Mouse (Mus musculus) testis, adult 2 months (tissue): ENCODE data around the gene Fam20a. TPM values are rescaled to one million over a fixed set of nuclear protein-coding genes. Genes with fewer than 3 reads are reported as not detected.
"Not testable (repeated sequence)": the region's sequence is repeated elsewhere in the genome, so short reads cannot be mapped to it uniquely, and the experiment has no call there.

Experiments
- H3K27ac ChIP-seq: fragments of 200-500 bp; 2 replicates; pipeline ENCODE4 v1.5.1; 2012; ENCODE audit warnings: low read depth, low read length; ENCODE audit not compliant: control insufficient read depth, insufficient read depth
- H3K27me3 ChIP-seq: fragments of 200-500 bp; 2 replicates; pipeline ENCODE4 v1.6.1; 2012; ENCODE audit warnings: mild to moderate bottlenecking, low read length, moderate library complexity; ENCODE audit not compliant: control insufficient read depth, insufficient read depth
- H3K36me3 ChIP-seq: fragments of 200-500 bp; 2 replicates; pipeline ENCODE4 v1.6.1; 2012; ENCODE audit warnings: mild to moderate bottlenecking, low read length; ENCODE audit not compliant: control insufficient read depth, insufficient read depth
- H3K4me1 ChIP-seq: fragments of 200-500 bp; 2 replicates; pipeline ENCODE4 v1.6.1; 2012; ENCODE audit warnings: low read length; ENCODE audit not compliant: control insufficient read depth, insufficient read depth
- H3K4me3 ChIP-seq: fragments of 200-500 bp; 2 replicates; pipeline ENCODE4 v1.5.1; 2012; ENCODE audit warnings: low read depth, mild to moderate bottlenecking, low read length, moderate library complexity, mixed read lengths; ENCODE audit not compliant: control insufficient read depth
- CTCF ChIP-seq: fragments of 200-500 bp; IDR thresholded peaks from 2 replicates; pipeline ENCODE4 v1.5.1; 2012; ENCODE audit warnings: low read depth, mild to moderate bottlenecking, inconsistent platforms, low read length, moderate library complexity; ENCODE audit not compliant: control insufficient read depth, insufficient read depth, insufficient replicate concordance
- POLR2A ChIP-seq: fragments of 200-500 bp; IDR thresholded peaks from 2 replicates; pipeline ENCODE4 v1.6.1; 2012; ENCODE audit warnings: low read depth, mild to moderate bottlenecking, inconsistent platforms, low read length, moderate library complexity; ENCODE audit not compliant: control insufficient read depth
- polyA plus RNA-seq: library from polyadenylated mRNA; depleted of rRNA; stranded (reverse); fragments of >200 nt; gene quantifications from 2 replicates; pipeline ENCODE4 v1.2.3, GENCODE M21; 2012

Fam20a gene
- polyA plus RNA-seq, 1 experiment: 99.4 TPM

DNA sequence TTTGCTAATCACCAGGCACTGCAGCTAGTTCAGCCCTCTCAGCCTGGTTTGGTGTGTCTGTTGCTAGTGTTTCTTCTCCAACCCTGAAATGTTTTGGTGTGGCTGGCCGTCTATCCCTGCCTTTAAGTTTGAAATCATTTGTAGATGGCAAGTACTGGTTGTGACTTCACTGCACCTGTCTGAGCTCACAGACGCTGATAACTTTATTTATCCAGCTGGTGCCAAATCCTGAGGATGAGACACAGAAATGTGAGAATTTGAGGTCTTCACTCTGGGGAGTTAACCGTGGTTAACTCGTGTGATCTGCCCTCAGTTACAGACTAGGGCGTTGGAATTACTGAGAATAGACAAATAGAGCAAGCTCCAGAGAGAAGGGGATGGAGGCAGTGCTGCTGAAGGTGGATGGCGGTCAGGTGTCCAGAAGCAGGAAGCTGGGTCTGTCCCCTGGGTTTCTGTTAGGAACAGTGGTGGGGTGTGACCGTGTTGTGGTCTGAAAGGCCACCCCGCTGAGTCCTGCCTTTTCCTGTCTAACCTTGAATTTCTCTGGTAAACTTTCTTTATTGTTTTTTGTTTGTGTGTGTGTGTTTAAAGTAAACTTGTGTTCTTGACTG lies 53.9 kb downstream of the Fam20a start:
- Histone ChIP-seq H3K4me1 (peaks cover 4% of the 10 kb centered on the region), H3K27ac (peak overlapping the region; percentile 33; the same call in 1 of the 2 replicates), H3K27me3 (no peaks in the 10 kb centered on the region), H3K36me3 (peaks cover 5% of the 10 kb centered on the region), H3K4me3 (no peak overlapping the region)
- TF ChIP-seq POLR2A (no peak), CTCF (no peak)

DNA sequence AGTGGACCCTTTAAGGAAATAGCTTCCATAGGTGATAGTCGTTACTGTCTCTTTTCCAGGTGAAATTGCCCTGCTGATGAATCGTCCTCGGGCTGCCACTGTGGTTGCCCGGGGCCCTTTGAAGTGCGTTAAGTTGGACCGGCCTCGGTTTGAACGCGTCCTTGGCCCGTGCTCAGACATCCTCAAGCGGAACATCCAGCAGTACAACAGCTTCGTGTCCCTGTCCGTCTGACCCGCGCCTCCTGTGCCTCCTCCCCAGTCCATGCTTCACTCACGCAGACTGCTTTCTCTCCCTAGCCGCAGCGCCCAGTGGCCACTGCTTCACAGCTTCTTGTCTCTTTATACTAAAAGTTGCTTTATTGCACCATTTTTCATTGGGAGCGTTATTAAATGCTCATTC lies 54.7 kb downstream of the Fam20a start:
- TF ChIP-seq CTCF: no peak
- TF ChIP-seq POLR2A: no peak
- no peaks in the 10 kb centered on the region for H3K27me3 ChIP-seq
- H3K4me3 ChIP-seq: no peak overlapping the region
- H3K27ac ChIP-seq: no peak overlapping the region
- peaks cover 7% of the 10 kb centered on the region for H3K36me3 ChIP-seq
- peaks cover 2% of the 10 kb centered on the region; the same call in 1 of the 2 replicates for H3K4me1 ChIP-seq

DNA sequence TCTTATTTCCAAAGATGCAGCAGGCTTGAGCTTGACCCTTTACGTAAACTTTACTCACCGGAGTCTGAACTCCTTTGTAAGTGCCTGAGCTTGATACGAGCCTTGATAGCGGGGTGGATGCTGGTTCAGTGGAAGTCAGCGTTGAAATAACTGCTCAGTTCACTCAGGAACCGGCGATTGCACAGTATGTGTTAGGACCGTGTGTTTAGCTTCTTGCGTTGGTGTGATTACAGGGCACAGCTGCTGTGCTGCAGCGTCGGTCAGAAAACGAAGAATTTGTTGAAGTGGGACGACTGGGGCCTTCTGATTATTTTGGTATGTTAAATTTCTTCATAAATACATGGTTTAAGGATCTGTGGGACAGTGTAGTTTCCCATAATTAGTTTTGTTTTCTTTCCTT lies 55.7 kb downstream of the Fam20a start:
- Histone ChIP-seq H3K27ac (no peak overlapping the region), H3K4me3 (no peak overlapping the region), H3K27me3 (no peaks in the 10 kb centered on the region), H3K4me1 (0 out of 2 replicates have a peak, but pooled peaks cover 2% of the 10 kb centered on the region), H3K36me3 (peaks cover 8% of the 10 kb centered on the region)
- TF ChIP-seq CTCF (no peak), POLR2A (no peak)

DNA sequence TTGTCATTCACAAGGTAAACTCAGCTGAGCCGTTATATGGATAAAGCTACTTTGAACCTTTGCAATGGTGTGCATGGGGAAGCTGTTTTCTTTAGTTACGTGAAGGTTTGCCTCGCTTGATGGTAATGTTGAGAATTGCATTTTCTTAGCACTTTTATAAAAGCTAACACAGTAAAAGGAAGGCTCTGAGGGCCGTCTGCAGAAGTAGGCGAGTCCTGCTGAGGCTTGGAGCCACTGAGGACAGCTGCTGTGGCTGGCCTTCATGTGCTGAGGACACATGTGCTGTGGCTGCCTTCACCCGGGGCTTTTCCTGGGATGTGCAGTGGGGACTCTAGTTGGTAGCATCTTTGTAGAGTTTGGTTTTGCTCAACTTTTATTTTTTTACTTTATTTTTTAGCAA lies 56.7 kb downstream of the Fam20a start:
- H3K4me1 ChIP-seq: 0 out of 2 replicates have a peak, but pooled peaks cover 2% of the 10 kb centered on the region
- no peak for TF ChIP-seq CTCF
- H3K36me3 ChIP-seq: peaks cover 8% of the 10 kb centered on the region
- no peak overlapping the region for H3K27ac ChIP-seq
- H3K4me3 ChIP-seq: no peak overlapping the region
- no peaks in the 10 kb centered on the region for H3K27me3 ChIP-seq

DNA sequence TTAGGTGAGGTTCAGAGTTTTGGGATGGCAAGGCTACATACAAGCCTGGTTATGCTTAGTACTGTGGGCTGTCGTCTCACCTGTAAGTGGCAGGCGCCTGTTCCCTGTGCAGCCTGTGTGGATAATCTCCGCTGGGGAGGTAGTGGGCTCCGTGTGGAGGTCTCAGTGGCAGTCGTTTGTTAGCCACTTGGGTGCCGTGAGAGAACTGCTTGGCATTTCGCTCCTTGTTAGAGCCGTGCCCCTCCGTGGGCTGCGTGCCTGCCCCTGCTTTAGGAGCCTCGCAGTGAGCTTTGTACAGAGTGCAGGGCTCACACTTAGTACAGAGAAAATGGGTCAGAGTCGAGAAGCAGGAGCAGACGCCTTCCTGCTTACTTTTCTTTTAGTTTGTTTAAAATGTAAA lies 57.8 kb downstream of the Fam20a start:
- no peak overlapping the region for H3K4me3 ChIP-seq
- H3K4me1 ChIP-seq: 0 out of 2 replicates have a peak, but pooled peaks cover 2% of the 10 kb centered on the region
- TF ChIP-seq CTCF (no peak), POLR2A (no peak)
- peaks cover 8% of the 10 kb centered on the region for H3K36me3 ChIP-seq
- no peaks in the 10 kb centered on the region for H3K27me3 ChIP-seq
- no peak overlapping the region for H3K27ac ChIP-seq

DNA sequence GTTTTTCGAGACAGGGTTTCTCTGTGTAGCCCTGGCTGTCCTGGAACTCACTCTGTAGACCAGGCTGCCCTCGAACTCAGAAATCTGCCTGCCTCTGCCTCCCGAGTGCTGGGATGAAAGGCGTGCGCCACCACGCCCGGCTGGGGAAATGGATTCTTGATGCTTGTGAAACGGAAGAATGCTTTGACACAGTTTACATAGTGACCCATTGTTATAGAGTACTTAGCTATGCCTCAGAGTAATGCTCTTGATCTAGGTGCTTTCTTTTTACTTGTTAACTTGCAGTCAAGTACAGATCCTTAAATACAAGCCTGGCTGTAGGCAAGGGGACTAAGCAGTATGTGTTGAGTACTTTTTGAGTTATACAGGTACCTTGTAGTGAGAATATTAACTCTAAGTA lies 61.6 kb downstream of the Fam20a start:
- not testable (repeated sequence) for H3K27ac ChIP-seq, H3K4me1 ChIP-seq, H3K4me3 ChIP-seq, H3K36me3 ChIP-seq, H3K27me3 ChIP-seq

DNA sequence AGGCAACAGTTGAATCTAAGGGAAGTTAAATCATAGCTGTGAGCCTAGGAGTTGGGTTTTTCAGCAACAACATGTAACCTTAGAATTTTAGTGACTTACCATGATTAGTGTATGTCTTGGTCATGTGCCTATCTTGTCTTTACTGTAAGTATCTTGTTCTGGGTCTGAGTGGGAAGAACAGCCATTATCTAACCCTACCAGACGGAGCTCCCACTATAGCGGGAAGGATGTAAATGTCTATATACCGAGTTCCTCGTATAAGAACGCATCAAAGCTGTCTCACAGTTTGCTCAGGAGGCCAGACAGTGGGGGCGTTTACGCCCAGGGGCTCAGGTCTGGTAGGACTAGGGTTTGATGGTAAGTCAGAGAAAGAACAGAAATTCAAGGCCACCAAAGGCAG lies 65.8 kb downstream of the Fam20a start:
- TF ChIP-seq POLR2A (no peak), CTCF (no peak)
- Histone ChIP-seq H3K36me3 (no peaks in the 10 kb centered on the region; the same call in none of the 2 replicates), H3K27ac (no peak overlapping the region)

DNA sequence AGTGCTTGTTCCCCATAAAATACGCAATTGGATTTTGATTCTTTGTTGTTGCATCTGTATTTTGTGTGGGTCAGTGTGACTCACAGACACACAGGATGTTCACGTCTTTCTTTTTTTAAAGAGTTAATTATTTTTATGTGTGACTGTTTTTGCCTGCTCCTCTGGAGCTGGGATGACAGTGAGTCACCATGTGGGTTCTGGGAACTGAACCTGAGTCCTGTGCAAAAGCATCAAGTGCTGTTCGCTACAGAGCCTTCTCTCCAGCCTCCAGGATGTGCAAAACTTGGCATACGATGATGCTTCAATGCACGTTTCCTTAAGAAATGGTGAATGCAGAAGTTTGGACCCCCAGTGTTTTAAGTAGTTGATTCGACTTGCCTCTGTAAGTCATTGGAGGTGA lies 67.5 kb downstream of the Fam20a start:
- Histone ChIP-seq H3K4me1 (peaks cover 11% of the 10 kb centered on the region), H3K36me3 (no peaks in the 10 kb centered on the region; the same call in 1 of the 2 replicates)
- TF ChIP-seq CTCF (no peak), POLR2A (no peak)

More for the DNA sequence above, 65.8 kb downstream of the Fam20a start:
- Histone ChIP-seq H3K4me1 (peaks cover 5% of the 10 kb centered on the region), H3K27me3 (no peaks in the 10 kb centered on the region), H3K4me3 (no peak overlapping the region)

More for the DNA sequence above, 67.5 kb downstream of the Fam20a start:
- no peak overlapping the region for H3K4me3 ChIP-seq
- no peaks in the 10 kb centered on the region for H3K27me3 ChIP-seq
- no peak overlapping the region for H3K27ac ChIP-seq
